Mouse (Mus musculus) stomach, embryonic 14.5 days (tissue): ENCODE data around the gene Cyb561. TPM values are rescaled to one million over a fixed set of nuclear protein-coding genes. Genes with fewer than 3 reads are reported as not detected.

Experiments used
- ATAC-seq: fragments of 200-750 bp; cut with Nextera tagmentation; 2 replicates; pipeline ENCODE4 v1.8.0; 2017; ENCODE audit warnings: low read depth, moderate TSS enrichment; ENCODE audit not compliant: insufficient number of reproducible peaks, insufficient read depth, low FRiP score
- H3K27ac ChIP-seq: fragments of 300-500 bp; sonication (generic); 2 replicates; pipeline ENCODE4 v1.5.1; 2014; ENCODE audit warnings: mild to moderate bottlenecking, low read length, moderate library complexity, mixed read lengths
- H3K27me3 ChIP-seq: fragments of 300-500 bp; sonication (generic); 2 replicates; pipeline ENCODE4 v1.6.1; 2014; ENCODE audit warnings: low read length, control low read depth, mixed read lengths; ENCODE audit not compliant: control insufficient read depth, insufficient read depth
- H3K36me3 ChIP-seq: fragments of 300-500 bp; sonication (generic); 2 replicates; pipeline ENCODE4 v1.6.1; 2014; ENCODE audit warnings: mild to moderate bottlenecking, control low read depth, low read length, moderate library complexity, mixed read lengths; ENCODE audit not compliant: control insufficient read depth, insufficient read depth
- H3K4me1 ChIP-seq: fragments of 300-500 bp; sonication (generic); 2 replicates; pipeline ENCODE4 v1.6.1; 2014; ENCODE audit warnings: low read length, control low read depth, mixed read lengths; ENCODE audit not compliant: control insufficient read depth, insufficient read depth
- H3K4me2 ChIP-seq: fragments of 300-500 bp; sonication (generic); replicated peaks from 2 replicates; pipeline ENCODE4 v1.6.1; 2014; ENCODE audit warnings: low read depth, low read length, control low read depth
- H3K4me3 ChIP-seq: fragments of 300-500 bp; sonication (generic); 2 replicates; pipeline ENCODE4 v1.5.1; 2014; ENCODE audit warnings: low read depth, low read length, control low read depth
- H3K9ac ChIP-seq: fragments of 300-500 bp; sonication (generic); replicated peaks from 2 replicates; pipeline ENCODE4 v1.6.1; 2014; ENCODE audit warnings: low read depth, mild to moderate bottlenecking, control low read depth, low read length, moderate library complexity, mixed read lengths
- H3K9me3 ChIP-seq: fragments of 300-500 bp; sonication (generic); 2 replicates; pipeline ENCODE4 v1.6.1; 2016; ENCODE audit warnings: low read depth, low read length, control low read depth; ENCODE audit not compliant: control insufficient read depth
- WGBS: fragments of 180-500 bp; shearing (Covaris S2); extraction: QIAGEN DNeasy Blood & Tissue Kit; methylation state at CpG from one replicate; pipeline ENCODE4 v1.1.7; 2014; 5-methylcytosine and 5-hydroxymethylcytosine counted together
- polyA plus RNA-seq: library from polyadenylated mRNA; unstranded; fragments of >200 nt; fragmentation: Nextera tagmentation; extraction: Ambion mirVana; gene quantifications from 2 replicates; pipeline ENCODE4 v1.2.1, GENCODE M21; 2014

Cyb561 gene
- polyA plus RNA-seq, 1 experiment from 2014 or later = 36.8 TPM

DNA sequence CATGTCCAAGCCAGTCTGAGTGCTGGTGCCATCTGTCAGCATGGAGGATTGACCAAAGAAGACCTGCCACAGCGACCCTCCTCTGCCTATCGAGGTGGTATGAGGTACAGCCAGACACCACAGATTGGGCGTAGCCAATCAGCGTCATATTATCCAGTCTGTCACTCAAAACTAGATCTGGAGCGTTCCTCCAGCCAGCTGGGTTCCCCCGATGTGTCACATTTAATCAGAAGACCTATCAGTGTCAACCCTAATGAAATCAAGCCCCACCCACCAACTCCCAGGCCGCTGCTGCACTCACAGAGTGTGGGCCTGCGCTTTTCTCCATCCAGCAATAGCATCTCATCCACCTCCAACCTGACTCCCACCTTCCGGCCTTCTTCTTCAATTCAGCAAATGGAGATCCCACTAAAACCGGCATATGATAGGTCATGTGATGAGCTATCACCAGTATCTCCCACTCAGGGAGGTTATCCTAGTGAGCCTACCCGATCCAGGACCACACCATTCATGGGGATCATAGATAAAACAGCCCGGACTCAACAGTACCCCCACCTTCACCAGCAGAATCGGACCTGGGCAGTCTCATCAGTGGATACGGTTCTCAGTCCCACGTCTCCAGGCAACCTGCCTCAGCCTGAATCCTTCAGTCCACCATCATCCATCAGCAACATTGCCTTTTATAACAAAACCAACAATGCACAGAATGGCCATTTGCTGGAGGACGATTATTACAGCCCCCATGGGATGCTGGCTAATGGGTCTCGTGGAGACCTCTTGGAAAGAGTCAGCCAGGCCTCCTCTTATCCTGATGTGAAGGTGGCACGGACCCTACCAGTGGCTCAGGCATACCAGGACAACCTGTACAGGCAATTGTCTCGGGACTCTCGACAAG is 30.1 kb downstream of the Cyb561 start:
- H3K27me3 ChIP-seq = no peaks in the 10 kb centered on the region
- ATAC-seq = no peak
- H3K36me3 ChIP-seq = peaks cover 24% of the 10 kb centered on the region
- H3K9me3 ChIP-seq = no peaks in the 10 kb centered on the region
- 89% methylated on average over 20 of the region's 20 CpGs for WGBS
- H3K4me1 ChIP-seq = no peaks in the 10 kb centered on the region; the same call in 1 of the 2 replicates
- H3K4me2 ChIP-seq = no peak overlapping the region
- H3K4me3 ChIP-seq = no peak overlapping the region
- no peak overlapping the region for H3K27ac ChIP-seq
- no peak overlapping the region for H3K9ac ChIP-seq

DNA sequence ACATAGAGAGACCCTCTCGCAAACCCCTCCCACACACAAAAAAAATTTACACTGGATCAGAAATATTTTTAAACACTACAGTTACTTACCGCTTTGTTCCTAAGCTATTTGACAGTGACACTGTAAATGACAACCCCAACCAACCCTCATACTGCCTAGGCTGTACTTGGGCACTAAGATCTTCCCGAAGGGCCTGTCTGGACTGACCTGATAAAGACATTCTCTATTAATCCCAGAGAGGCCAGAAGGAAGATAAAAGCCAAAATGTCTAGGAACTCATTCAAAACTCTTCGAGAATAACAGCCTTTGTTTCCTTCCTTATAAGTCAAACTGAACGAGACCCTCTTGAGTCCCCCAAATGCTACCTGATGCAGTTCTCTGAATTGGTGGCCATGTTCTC is 31.9 kb downstream of the Cyb561 start:
- no peaks in the 10 kb centered on the region for H3K27me3 ChIP-seq
- H3K36me3 ChIP-seq = peaks cover 24% of the 10 kb centered on the region
- H3K4me1 ChIP-seq = no peaks in the 10 kb centered on the region
- no peak for ATAC-seq
- no peak overlapping the region for H3K9ac ChIP-seq
- 89% methylated on average over 5 of the region's 5 CpGs for WGBS
- no peak overlapping the region for H3K4me2 ChIP-seq
- no peak overlapping the region for H3K4me3 ChIP-seq
- H3K27ac ChIP-seq = no peak overlapping the region
- no peaks in the 10 kb centered on the region for H3K9me3 ChIP-seq

DNA sequence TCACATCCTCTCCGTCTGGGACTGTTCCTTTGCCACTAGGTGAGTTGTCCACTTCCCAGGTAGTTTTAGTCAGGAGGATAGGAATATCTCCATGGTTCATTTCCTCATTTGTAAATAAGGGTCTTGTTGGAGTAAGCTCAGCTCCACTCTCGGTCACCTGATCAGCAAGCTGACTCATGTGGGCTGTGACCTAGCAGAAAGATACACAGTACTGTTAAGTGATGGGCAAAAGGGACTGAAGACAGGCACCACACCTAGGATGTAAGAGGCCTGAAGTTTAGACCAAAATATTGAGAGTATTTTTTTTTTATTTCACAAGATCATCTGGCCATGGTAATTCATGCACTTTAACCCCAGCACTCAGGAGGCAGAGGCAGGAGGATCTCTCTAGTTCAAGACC is 32.3 kb downstream of the Cyb561 start:
- Histone ChIP-seq H3K4me1 (no peaks in the 10 kb centered on the region), H3K9me3 (no peaks in the 10 kb centered on the region), H3K27ac (no peak overlapping the region), H3K36me3 (peaks cover 24% of the 10 kb centered on the region), H3K9ac (no peak overlapping the region), H3K4me2 (no peak overlapping the region), H3K4me3 (no peak overlapping the region), H3K27me3 (no peaks in the 10 kb centered on the region)
- no peak for ATAC-seq
- 91% methylated on average over 2 of the region's 2 CpGs for WGBS

DNA sequence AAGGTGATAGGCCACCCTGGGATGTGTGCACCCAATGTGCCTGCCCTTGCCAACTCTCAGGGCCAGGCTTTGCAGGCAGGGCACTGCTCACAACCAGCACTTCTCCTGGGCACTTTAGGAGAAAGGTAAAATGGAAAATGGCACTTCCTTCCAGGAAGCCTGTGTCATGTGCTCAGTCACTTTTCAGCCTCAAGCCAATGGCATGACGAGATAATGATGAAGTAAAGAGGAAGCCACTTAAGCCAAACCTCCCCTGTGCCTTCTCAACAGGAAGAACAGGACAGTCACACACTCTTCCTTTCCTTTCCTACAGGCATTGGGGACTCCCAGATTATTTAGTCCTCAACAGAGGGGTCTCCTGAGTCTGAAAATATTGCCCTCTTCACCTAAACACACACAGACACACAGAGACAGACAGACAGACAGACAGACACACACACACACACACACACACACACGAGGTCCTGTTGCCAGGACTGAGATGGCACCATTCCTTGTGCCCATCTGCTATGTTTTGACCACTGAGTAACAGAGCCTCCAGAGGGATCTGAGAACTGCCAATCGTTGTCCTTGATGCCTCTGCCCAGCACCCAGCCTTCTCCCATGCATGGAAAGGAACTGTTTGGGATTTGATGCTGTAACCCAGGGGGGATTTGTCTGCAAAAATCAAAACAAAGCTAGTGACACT is 32.9 kb downstream of the Cyb561 start:
- Histone ChIP-seq H3K9me3 (no peaks in the 10 kb centered on the region), H3K4me3 (no peak overlapping the region), H3K27me3 (no peaks in the 10 kb centered on the region), H3K9ac (no peak overlapping the region), H3K36me3 (peaks cover 24% of the 10 kb centered on the region), H3K4me1 (no peaks in the 10 kb centered on the region), H3K4me2 (no peak overlapping the region), H3K27ac (no peak overlapping the region)
- WGBS = 70% methylated on average over 3 of the region's 3 CpGs
- no peak for ATAC-seq

DNA sequence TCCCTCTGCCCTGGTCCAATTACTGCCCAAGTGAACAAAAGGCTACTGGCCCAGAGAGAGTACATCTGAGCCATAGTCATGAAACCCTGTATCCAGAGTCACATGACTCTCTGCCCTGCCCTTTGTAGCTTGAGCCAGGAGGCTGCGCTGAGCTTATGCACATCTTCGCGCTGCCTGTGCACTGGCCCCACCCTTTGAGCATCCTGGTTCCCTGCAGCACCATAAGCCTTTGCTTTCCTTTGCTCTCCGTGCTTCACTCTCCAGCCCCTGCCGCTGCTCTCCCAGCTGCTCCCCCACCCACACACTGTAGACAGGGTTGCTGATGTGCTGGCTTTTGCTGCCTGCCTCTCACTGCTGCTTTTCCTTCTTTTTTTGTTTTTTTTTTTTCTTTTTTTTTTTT is 39.6 kb downstream of the Cyb561 start:
- H3K9ac ChIP-seq = no peak overlapping the region
- no peak overlapping the region for H3K4me2 ChIP-seq
- 58% methylated on average over 5 of the region's 5 CpGs for WGBS
- no peak for ATAC-seq
- H3K4me3 ChIP-seq = no peak overlapping the region
- no peaks in the 10 kb centered on the region for H3K27me3 ChIP-seq
- peaks cover 4% of the 10 kb centered on the region; the same call in 1 of the 2 replicates for H3K36me3 ChIP-seq
- H3K27ac ChIP-seq = no peak overlapping the region
- no peaks in the 10 kb centered on the region for H3K4me1 ChIP-seq
- H3K9me3 ChIP-seq = no peaks in the 10 kb centered on the region

DNA sequence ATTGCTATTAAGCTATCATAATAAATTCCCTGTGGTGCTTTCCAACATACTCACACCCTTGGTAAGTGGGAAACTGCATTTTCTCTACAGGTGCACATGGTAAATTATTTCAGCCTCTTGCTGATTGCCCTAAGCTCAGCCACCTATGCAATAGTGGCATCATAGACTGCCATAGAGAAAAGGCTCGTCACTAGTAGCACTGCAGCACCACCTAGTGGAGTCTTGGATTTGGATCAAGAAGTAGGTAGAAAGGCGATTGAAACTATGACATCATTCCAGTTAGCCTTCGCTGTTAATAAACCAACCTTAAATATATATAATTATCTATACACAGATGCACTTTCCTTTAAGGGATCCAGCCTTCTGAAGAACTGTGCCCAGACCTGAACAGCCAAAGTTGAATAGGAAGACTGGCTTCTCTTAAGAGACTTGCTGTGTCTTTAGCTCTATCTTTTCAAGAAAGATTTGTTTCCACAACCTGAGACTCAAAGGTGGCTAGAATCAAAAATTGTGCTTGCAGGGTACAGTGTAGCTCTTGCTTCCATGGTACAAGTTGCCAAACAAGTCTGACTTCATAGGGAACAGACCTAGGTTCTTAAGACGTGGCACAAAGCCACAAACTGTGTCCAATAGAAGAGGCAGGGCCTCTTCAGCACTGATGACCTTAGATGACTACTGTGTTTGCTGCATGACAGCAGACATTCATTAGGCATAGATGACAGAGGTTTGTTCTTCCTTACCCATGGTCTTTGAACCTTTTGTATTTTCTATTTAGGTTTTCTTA is 41.4 kb downstream of the Cyb561 start:
- H3K4me3 ChIP-seq = no peak overlapping the region
- H3K4me1 ChIP-seq = no peaks in the 10 kb centered on the region
- no peak overlapping the region for H3K4me2 ChIP-seq
- no peak overlapping the region for H3K27ac ChIP-seq
- no peak overlapping the region for H3K9ac ChIP-seq
- H3K9me3 ChIP-seq = no peaks in the 10 kb centered on the region
- WGBS = 30% methylated on average over 4 of the region's 4 CpGs
- no peak for ATAC-seq
- H3K27me3 ChIP-seq = no peaks in the 10 kb centered on the region
- peaks cover 4% of the 10 kb centered on the region; the same call in 1 of the 2 replicates for H3K36me3 ChIP-seq

DNA sequence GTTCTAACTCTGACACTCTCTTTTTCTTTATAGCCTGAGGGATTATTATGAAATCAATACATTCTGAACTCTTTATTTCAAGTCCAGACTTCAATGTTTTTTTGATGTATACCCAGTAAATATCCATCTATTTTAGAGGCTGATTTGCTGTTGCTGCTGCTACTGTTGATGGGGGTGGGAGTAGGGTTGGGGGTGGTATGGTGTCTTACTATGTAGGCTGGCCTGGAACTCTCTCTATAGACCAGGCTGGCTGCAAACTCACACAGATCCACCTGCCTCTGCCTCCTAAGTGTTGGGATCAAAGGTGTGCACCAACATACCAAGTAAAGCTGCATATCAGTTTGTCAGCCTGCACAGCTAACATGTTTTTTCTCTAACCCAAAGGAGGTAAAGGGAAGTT is 42.0 kb downstream of the Cyb561 start:
- H3K9ac ChIP-seq = no peak overlapping the region
- no peak for ATAC-seq
- peaks cover 4% of the 10 kb centered on the region; the same call in 1 of the 2 replicates for H3K36me3 ChIP-seq
- no peaks in the 10 kb centered on the region for H3K9me3 ChIP-seq
- H3K4me1 ChIP-seq = no peaks in the 10 kb centered on the region
- H3K27me3 ChIP-seq = no peaks in the 10 kb centered on the region
- H3K4me3 ChIP-seq = no peak overlapping the region
- H3K4me2 ChIP-seq = no peak overlapping the region
- H3K27ac ChIP-seq = no peak overlapping the region

DNA sequence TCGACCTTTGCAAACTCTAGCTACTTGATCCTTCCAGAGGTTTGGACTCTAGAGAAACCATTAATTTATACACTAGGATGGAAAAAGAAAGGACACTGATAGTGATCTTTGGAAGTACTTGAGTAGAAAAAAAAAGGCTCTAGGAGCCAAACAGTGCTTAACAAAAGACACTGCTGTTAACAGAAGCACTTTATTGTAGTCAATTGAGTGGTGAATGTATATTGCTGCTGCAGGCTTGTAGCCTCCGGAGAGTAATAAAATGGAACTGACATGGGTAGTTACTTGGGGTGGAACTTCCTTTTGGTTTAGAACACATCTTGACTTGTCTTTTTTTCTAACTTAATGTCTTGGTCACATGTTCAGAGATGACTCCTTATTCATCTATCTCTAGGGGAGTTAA is 43.5 kb downstream of the Cyb561 start:
- 68% methylated on average over 2 of the region's 2 CpGs for WGBS
- H3K27ac ChIP-seq = no peak overlapping the region
- no peak overlapping the region for H3K9ac ChIP-seq

More for the DNA sequence above, 43.5 kb downstream of the Cyb561 start:
- Histone ChIP-seq H3K9me3 (no peaks in the 10 kb centered on the region), H3K4me3 (no peak overlapping the region), H3K4me2 (no peak overlapping the region), H3K4me1 (0 out of 2 replicates have a peak, but pooled peaks cover 3% of the 10 kb centered on the region), H3K36me3 (peaks cover 4% of the 10 kb centered on the region; the same call in 1 of the 2 replicates), H3K27me3 (no peaks in the 10 kb centered on the region)
- no peak for ATAC-seq
